Mouse (Mus musculus) heart, embryonic 16.5 days (tissue): ENCODE results near the gene Angel1. TPM values are rescaled to one million over a fixed set of nuclear protein-coding genes. Genes with fewer than 3 reads are reported as not detected.

Source experiments
- ATAC-seq: fragments of 200-750 bp; cut with Nextera tagmentation; replicated peaks from 2 replicates; pipeline ENCODE4 v1.8.0; 2017; ENCODE audit warnings: moderate number of reproducible peaks; ENCODE audit not compliant: insufficient read depth, low FRiP score; ENCODE audit errors: extremely low read depth
- H3K27ac ChIP-seq: fragments of 300-500 bp; sonication (generic); 2 replicates; pipeline ENCODE4 v1.5.1; 2014; ENCODE audit warnings: mild to moderate bottlenecking, low read length, control low read depth, moderate library complexity
- H3K27me3 ChIP-seq: fragments of 300-500 bp; sonication (generic); 2 replicates; pipeline ENCODE4 v1.6.1; 2014; ENCODE audit warnings: low read length, mixed read lengths; ENCODE audit not compliant: control insufficient read depth, insufficient read depth
- H3K36me3 ChIP-seq: fragments of 300-500 bp; sonication (generic); 2 replicates; pipeline ENCODE4 v1.6.1; 2014; ENCODE audit not compliant: control insufficient read depth, insufficient read depth
- H3K4me1 ChIP-seq: fragments of 300-500 bp; sonication (generic); 2 replicates; pipeline ENCODE4 v1.6.1; 2014; ENCODE audit warnings: low read length, mixed read lengths; ENCODE audit not compliant: control insufficient read depth, insufficient read depth
- H3K4me2 ChIP-seq: fragments of 300-500 bp; sonication (generic); 2 replicates; pipeline ENCODE4 v1.6.1; 2014; ENCODE audit warnings: low read depth, mild to moderate bottlenecking, control low read depth, low read length
- H3K4me3 ChIP-seq: fragments of 300-500 bp; sonication (generic); 2 replicates; pipeline ENCODE4 v1.5.1; 2014; ENCODE audit warnings: mild to moderate bottlenecking, control low read depth, low read length
- H3K9ac ChIP-seq: fragments of 300-500 bp; sonication (generic); 2 replicates; pipeline ENCODE4 v1.6.1; 2014; ENCODE audit warnings: low read length, control low read depth
- H3K9me3 ChIP-seq: fragments of 300-500 bp; sonication (generic); replicated peaks from 2 replicates; pipeline ENCODE4 v1.6.1; 2016; ENCODE audit warnings: low read length; ENCODE audit not compliant: control insufficient read depth
- WGBS: fragments of 180-500 bp; shearing (Covaris S2); extraction: QIAGEN DNeasy Blood & Tissue Kit; methylation state at CpG from one replicate; pipeline ENCODE4 v1.1.7; 2014; 5-methylcytosine and 5-hydroxymethylcytosine counted together
- polyA plus RNA-seq: library from polyadenylated mRNA; unstranded; fragments of >200 nt; fragmentation: Nextera tagmentation; extraction: Ambion mirVana; gene quantifications from 2 replicates; pipeline ENCODE4 v1.2.1, GENCODE M21; 2015

Gene Angel1
- polyA plus RNA-seq, 1 experiment from 2014 or later: 7.9 TPM

DNA sequence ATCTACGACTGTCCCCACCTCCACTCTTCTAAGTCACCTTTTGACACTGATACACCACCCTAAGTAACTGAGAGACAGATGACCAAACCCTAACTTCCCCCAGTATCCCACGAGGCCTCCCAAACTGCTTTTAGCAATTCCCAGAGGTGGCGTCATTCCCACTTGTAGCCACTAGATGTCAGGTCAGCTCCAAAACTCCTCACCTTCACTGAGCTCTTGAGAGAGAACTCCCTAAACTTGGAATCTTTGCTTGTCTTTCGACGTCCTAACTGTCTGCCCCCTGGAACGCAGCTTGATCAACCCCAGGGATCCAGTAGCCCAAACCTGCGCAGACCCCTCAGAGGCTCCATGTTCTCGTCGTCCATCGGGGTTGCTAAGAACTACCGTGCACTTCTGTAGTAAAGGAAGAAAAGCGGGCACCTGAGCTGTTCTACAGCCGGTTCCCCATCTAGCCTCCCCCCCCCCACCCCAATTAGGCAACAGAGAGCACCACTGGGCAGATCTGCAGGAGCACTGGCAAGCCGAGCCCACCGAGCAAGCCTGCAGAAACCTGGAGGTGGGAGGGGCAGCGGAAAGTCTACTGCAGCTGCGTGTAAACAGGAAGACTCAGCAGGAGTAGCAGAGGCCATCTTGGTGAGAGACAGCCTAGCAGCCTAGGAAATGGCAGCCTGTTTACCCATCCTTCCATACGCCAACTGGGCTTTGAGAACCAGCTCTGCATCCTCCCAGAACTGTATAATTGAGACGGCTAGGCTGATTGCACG, 41.8 kb upstream of the Angel1 start:
- Histone ChIP-seq H3K9ac (peak overlapping the region; percentile 29; the same call in 1 of the 2 replicates), H3K36me3 (no peaks in the 10 kb centered on the region), H3K4me1 (peaks cover 25% of the 10 kb centered on the region), H3K9me3 (no peaks in the 10 kb centered on the region), H3K4me2 (no peak overlapping the region), H3K27ac (no peak overlapping the region), H3K4me3 (no peak overlapping the region), H3K27me3 (no peaks in the 10 kb centered on the region)
- WGBS: 38% methylated on average over 20 of the region's 20 CpGs
- no peak for ATAC-seq

GRCm38 (mm10) chr12:86766467-86766866, 40.2 kb upstream of the Angel1 start:
- Histone ChIP-seq H3K4me2 (no peak overlapping the region), H3K27ac (no peak overlapping the region), H3K4me1 (peaks cover 20% of the 10 kb centered on the region), H3K9ac (no peak overlapping the region), H3K4me3 (no peak overlapping the region), H3K36me3 (no peaks in the 10 kb centered on the region), H3K9me3 (no peaks in the 10 kb centered on the region), H3K27me3 (no peaks in the 10 kb centered on the region)
- ATAC-seq: no peak
- 82% methylated on average over 8 of the region's 8 CpGs for WGBS

DNA sequence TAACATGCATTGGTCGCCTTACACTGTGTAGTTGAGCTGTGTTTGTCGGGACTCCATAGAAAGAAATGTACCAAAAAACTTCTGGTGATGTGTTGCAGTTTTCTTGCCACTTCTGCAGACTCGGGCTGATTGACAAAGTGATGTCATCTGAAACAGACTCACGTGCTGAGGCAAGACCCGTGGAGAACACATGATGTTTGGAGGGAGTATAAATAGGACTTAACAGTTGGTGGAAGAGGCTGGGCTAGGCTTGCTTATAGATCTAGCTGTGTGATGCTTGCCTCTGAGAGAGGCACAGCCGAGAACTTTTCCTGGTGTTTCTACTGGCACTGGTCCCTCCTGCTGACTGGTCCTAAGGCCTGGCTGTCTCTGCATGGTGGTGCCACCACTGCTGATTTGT, 37.8 kb upstream of the Angel1 start:
- H3K27me3 ChIP-seq: no peaks in the 10 kb centered on the region
- no peaks in the 10 kb centered on the region for H3K36me3 ChIP-seq
- H3K9me3 ChIP-seq: 0 out of 2 replicates have a peak, but pooled peaks cover 7% of the 10 kb centered on the region
- 54% methylated on average over 6 of the region's 6 CpGs for WGBS
- no peak overlapping the region for H3K9ac ChIP-seq
- no peak overlapping the region for H3K27ac ChIP-seq
- no peak overlapping the region for H3K4me3 ChIP-seq
- ATAC-seq: no peak
- H3K4me1 ChIP-seq: peaks cover 3% of the 10 kb centered on the region; the same call in 1 of the 2 replicates
- no peak overlapping the region for H3K4me2 ChIP-seq

DNA sequence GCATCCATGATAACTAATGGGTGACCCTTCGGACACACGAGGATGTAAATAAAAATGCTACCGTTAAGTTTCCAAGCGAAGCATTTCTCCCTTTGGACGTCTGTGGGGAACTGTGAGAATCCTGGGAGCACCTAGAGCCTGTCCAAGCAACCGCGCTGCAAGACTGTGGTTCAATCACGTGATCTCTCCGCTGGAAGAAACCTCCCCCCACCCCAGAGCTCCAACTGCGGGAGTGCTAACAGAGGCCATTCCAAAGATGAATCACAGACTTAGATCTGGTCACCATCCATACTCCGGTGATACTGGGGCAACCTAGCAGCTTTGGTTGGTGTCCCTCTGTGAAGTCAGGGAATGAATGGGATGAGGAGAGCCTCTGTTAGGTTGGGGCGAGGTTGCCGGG, 34.8 kb upstream of the Angel1 start:
- no peak overlapping the region for H3K4me3 ChIP-seq
- H3K27me3 ChIP-seq: no peaks in the 10 kb centered on the region
- H3K9ac ChIP-seq: no peak overlapping the region
- no peak for ATAC-seq
- H3K36me3 ChIP-seq: no peaks in the 10 kb centered on the region
- H3K4me2 ChIP-seq: no peak overlapping the region
- WGBS: 64% methylated on average over 13 of the region's 13 CpGs
- 0 out of 2 replicates have a peak, but pooled peaks cover 7% of the 10 kb centered on the region for H3K9me3 ChIP-seq
- H3K4me1 ChIP-seq: no peaks in the 10 kb centered on the region
- H3K27ac ChIP-seq: no peak overlapping the region

GRCm38 (mm10) chr12:86734319-86734810, 8.1 kb upstream of the Angel1 start, which contains the start of gene Lrrc74a:
TSS of gene Lrrc74a (plus strand) at chr12:86734369.
- no peak for ATAC-seq

DNA sequence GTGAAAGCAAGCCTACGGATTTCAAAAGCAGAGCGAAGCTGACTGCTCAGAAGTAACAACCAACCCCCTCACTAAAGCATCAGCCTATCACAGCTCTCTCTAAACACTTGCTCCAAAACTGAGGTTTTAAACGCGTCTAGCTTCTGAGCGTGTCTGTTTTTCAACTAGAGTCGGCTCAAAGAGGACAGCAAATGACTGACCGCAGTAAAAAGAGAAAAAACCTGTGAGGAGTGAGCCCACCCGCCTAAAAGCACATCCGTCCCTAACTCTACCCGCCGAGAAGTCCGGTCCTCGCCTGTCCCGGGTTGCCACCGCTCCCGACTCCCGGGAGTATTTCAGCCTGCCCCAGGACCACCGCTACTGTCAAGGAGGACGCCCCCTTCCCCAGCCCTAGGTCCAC, 554 bp downstream of the Angel1 start:
- Histone ChIP-seq H3K36me3 (no peaks in the 10 kb centered on the region), H3K4me3 (peak overlapping the region; percentile 72), H3K9ac (peak overlapping the region; percentile 77), H3K4me2 (peak overlapping the region; percentile 61), H3K4me1 (peaks cover 19% of the 10 kb centered on the region), H3K9me3 (no peaks in the 10 kb centered on the region), H3K27me3 (no peaks in the 10 kb centered on the region), H3K27ac (no peak overlapping the region; the same call in 1 of the 2 replicates)
- no peak for ATAC-seq
- under 1% methylated on average over 19 of the region's 19 CpGs for WGBS

More at GRCm38 (mm10) chr12:86734319-86734810, 8.1 kb upstream of the Angel1 start, which contains the start of gene Lrrc74a:
- Histone ChIP-seq H3K9ac (no peak within 1 kb of the TSS), H3K4me3 (no peak within 1 kb of the TSS), H3K4me1 (no peaks in the 10 kb centered on the region), H3K27me3 (no peaks in the 10 kb centered on the region), H3K27ac (no peak within 1 kb of the TSS), H3K36me3 (no peaks in the 10 kb centered on the region), H3K4me2 (no peak within 1 kb of the TSS), H3K9me3 (no peaks in the 10 kb centered on the region)
- 72% methylated on average over 8 of the region's 8 CpGs for WGBS

- Histone ChIP-seq H3K27ac (no peak overlapping the region), H3K4me2 (no peak overlapping the region), H3K4me3 (no peak overlapping the region), H3K9ac (no peak overlapping the region), H3K36me3 (peaks cover 4% of the 10 kb centered on the region; the same call in 1 of the 2 replicates), H3K9me3 (no peaks in the 10 kb centered on the region), H3K27me3 (no peaks in the 10 kb centered on the region), H3K4me1 (peaks cover 19% of the 10 kb centered on the region)
- no peak for ATAC-seq
- WGBS: 55% methylated on average over 2 of the region's 2 CpGs
Observed at GRCm38 (mm10) chr12:86724300-86724699, 2.0 kb downstream of the Angel1 start.

DNA sequence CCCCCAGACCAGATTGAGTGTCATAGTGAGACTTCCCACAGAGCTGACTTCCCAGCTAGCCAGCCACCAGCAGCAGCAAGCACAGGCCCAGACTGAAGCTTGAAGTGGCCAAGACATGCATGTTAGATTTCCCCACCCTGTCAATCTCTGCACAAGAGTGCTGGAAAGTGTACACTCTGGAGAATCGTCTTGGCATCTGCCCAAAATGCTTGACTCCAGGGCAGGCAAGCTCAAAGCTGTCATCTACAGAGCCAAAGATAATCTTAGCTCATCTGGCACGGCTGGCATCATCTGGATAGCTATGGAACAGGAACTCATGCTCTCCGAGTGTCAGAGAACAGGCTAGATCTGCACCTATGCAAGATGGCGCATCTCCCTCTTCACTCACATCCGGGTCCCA, 4.8 kb downstream of the Angel1 start:
- ATAC-seq: no peak

GRCm38 (mm10) chr12:86719961-86720639, 6.2 kb downstream of the Angel1 start:
- no peak overlapping the region for H3K27ac ChIP-seq
- no peaks in the 10 kb centered on the region for H3K27me3 ChIP-seq
- ATAC-seq: no peak
- no peak overlapping the region for H3K4me2 ChIP-seq
- H3K9ac ChIP-seq: no peak overlapping the region
- H3K36me3 ChIP-seq: peaks cover 4% of the 10 kb centered on the region; the same call in 1 of the 2 replicates
- H3K4me1 ChIP-seq: peaks cover 16% of the 10 kb centered on the region
- no peak overlapping the region for H3K4me3 ChIP-seq
- 85% methylated on average over 18 of the region's 18 CpGs for WGBS
- no peaks in the 10 kb centered on the region for H3K9me3 ChIP-seq

More for the DNA sequence above, 4.8 kb downstream of the Angel1 start:
- Histone ChIP-seq H3K36me3 (peaks cover 4% of the 10 kb centered on the region; the same call in 1 of the 2 replicates), H3K4me3 (no peak overlapping the region), H3K27me3 (no peaks in the 10 kb centered on the region), H3K4me1 (peaks cover 19% of the 10 kb centered on the region), H3K9me3 (no peaks in the 10 kb centered on the region), H3K27ac (peak overlapping the region; percentile 26; the same call in 1 of the 2 replicates), H3K4me2 (no peak overlapping the region), H3K9ac (no peak overlapping the region)
- WGBS: 47% methylated on average over 5 of the region's 5 CpGs
